Mouse (Mus musculus): Measurements from ENCODE around the gene Nr1i2.
"Not testable (repeated sequence)": the region's sequence is repeated elsewhere in the genome, so short reads cannot be mapped to it uniquely, and the experiment has no call there.

Nr1i2 gene

DNA sequence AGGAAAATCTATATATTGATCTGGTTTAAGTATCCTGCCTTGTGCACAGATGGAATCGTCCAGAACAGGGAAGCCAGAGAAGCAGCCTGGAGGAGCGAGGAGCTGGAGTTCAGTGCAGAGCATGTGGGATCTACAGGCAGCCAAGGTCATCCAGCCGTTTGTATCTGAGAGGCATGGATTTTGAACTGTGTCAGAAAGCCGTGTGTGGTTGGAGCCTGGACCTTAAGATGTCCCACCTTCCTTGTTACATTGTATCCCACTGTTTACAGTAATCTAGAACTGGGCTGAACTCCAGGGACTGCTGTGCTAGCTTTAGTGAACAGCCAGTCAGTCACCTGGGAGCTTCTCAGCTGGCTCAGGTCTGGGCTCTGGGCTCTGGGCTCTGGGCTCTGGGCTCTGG, 8.1 kb downstream of the Nr1i2 start:
- DNase-seq = no peak

DNA sequence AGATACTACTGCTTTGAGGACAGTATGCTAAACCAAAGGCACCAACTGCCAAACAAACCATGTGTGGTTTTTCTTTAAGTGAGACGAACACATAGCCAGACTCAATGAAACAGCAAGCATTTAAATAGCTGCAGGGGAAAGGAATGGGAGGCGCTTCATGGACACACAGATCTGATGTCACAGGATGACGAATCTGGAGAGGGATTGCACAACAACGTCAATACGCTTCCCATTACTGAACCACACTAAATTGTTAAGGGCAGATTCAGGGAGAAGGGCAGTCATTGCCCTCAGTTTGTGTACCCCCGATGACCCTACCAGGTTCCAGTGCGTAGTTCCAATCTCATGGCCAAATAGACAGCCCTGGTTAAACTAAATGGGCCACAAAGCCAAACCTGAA, 8.8 kb downstream of the Nr1i2 start:
- no peak for DNase-seq

DNA sequence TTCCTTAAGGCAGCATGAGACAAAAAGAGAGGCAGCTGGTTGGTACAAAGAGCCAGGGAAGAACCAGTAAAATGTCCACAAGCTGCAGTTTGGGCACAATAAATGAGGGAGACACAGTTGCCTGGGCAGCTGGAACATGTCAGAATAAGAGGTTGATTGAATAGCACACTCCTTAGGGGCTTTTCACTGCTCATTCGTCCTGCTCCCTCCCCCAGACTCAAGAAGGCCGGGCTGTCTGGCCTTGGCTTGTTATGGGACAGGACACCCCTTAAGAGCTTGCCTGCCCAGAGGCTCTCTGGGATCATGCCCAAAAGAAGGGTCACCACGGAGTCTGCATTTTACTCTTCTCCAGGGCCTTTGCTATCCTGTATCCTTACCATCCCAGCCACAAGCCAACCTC, 11.3 kb downstream of the Nr1i2 start:
- DNase-seq = no peak

DNA sequence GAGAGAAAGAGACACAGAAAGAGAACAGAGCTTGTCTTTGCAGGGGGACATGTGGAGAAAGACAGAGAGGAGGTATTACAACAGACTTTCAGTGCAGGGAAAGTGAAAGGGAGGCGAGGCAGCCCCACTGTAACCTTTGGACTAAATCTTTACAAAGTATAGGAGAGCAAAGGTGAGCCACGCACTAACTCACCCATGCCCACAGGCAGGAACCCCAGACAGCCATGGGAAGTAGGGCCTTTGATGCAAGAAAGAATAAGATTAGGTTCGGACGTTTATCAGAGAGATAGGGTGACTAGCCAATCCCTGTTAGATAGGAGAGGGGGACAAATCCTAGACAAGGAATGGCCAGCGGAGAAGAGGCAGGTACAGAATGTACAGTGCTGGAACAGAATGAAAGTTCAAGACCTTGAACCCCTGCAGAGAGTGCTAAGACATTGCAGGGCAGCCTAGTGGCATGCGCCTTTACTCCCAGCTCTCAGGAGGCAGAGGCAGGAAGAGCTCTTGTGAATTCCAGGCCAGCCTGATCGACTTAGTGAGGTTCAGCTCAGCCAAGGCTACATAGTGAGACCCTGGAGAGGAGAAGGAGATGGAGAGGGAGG, 12.0 kb downstream of the Nr1i2 start:
- DNase-seq = no peak

DNA sequence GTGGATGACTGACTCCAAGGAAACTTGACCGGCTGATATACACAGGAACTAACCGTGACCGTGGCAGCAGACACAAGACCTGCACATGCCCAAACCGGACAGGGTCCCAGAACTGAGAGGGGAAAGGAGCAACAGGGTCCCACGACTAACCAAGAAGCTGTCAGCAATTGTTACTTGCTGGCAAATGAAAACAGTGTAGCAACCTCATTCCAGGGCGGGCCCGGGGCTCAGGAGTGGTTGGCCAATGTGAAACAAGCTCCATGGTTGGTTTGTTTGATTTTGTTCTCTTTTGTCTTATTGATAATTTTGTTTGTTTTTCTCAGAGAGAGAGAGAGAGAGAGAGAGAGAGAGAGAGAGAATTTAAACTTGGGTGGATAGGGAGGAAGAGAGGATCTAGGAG, 13.7 kb downstream of the Nr1i2 start:
- DNase-seq = no peak

DNA sequence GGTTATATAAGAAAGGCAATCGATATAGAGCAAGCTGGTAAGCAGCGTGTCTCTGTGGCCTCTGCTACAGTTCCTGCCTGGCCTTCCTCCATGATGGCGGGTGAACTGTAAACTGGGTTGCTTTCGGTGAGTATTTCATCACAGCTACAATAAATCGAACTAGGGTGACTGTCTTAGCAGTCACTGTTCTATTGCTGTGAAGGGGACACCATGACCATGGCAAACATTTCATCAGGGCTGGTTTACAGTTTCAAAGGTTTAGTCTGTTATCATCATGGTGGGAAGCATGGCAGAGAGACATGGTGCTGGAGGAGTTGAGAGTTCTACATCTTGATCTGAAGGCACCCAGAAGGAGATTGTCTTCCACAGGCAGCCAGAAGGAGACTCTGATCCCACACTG, 14.8 kb downstream of the Nr1i2 start:
- DNase-seq = no peak

DNA sequence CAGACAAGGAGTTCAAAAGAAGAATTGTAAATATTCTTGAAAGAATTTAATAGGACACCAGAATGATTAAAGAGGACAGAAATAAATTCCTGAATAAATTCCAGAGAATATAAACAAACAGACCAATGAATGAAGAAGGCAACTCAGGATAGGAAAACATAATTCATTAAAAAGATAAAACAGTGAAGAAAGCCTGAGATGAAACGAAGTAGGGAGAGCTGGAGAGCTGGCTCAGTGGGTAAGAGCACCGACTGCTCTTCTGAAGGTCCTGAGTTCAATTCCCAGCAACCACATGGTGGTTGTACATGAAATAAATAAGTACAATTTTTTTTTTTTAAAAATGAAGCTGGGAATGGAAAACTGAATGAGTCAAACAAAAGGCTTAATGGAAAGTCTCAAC, 19.9 kb downstream of the Nr1i2 start:
- DNase-seq = no peak

DNA sequence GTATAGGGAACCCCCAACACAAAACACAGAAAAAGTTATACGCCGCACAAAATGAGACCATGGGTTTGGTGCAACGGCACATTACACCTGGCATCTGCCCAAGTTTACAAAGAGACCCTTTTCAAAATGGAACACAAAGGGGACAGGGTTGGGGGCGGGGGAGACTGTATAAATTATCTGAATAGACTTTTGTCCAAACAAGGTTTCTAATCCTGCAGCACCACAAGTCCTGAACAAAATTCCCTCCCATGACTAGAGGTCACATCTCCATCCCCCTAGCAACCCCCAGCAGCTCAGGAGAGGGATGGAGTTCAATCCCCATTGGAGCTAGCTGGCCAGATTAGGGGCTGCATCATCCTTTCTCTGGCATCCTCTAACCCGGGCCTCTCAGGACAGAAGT, 22.1 kb downstream of the Nr1i2 start:
- DNase-seq = no peak

DNA sequence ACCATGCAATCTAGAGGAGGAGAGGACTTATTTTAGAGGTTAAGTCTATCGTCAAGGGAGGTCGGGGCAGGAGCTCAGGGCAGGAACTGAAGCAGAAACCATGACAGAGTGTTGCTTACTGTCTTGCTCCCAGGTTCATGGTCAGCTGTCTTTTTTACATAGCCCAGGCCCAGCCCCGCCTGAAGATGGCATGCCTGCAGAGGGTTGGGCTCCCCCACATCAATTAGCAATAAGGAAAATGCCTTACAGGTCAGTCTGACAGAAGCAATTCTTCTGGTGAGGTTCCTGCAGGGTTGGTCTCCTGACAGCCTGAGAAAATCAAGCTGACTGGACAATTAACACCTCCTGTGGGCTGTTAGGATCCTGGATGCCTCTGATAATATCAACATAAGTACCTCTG, 23.0 kb downstream of the Nr1i2 start:
- DNase-seq = no peak

DNA sequence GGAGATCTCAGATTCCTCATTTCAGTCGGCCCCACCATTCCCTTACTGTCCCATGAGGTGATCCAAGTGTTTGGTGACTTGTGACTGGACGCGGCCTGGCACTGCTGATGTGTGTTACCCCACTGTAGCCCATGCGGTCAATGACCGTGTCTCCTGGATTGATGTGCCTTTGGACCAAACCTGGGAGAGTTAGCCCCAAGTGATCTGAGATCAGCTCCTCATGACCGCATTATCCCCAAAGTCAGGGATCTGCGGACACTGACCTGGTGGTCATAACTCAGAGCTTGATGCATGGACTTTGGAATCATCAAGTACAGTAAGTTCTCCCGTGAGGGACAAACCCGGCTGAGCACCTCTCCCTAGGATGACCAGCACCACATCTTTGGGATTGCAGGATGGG, 38.7 kb downstream of the Nr1i2 start:
- DNase-seq = no peak

DNA sequence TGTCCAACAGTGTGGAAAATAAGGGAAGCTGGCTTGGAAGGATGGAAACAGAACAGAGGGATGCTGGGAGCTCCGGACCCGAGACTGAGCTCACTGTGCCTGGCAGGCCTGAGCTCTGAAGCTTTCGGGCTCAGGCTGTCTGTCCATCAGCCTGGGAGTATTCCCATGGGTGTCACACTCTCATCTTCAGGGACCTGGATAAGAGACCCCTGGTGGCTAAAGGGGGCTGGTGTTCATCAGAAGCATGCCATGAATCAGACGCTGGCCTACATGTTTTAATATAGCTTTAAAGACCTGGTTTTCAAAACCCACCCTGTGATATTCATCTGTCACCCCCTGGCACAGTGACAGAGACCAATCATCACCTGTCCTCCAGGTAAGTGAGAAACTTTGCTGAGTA, 39.5 kb downstream of the Nr1i2 start:
- DNase-seq = no peak

DNA sequence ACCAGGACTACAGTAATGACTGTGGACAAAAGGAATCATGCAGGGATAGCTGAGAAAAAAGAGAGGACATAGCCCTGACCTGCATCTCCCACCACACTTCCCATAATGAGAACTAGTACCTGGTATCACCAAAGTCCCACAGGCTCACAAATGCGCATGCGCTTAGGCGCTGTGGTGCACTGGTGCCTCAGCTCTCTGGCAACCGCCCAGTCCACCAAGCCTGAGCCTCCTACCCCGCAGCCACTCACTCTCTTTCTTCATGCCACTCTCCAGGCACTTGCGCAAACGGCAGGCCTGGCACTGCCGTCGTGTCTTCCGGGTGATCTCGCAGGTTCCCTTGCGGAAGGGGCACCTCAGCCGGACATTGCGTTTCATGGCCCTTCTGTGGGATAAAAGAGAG, 40.6 kb downstream of the Nr1i2 start:
- no peak for DNase-seq

DNA sequence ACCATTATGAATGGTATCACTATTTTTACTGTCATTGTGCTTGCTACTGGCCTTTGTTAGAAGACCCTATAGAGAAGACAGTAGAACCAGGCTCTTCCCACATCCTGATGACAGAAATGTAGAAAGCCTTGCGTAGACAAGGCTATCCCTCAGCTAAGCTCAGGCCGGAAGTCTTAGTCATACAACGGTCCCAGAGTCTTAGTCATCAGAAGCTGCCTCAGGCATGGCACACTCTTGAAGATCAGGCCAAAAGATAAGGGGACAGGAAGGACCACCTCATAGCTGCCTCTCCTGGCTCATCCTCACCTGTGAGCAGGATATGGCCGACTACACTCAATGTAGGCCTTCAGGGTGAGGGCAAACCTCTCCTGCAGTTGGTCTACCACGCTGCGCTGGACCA, 44.2 kb downstream of the Nr1i2 start:
- no peak for DNase-seq

DNA sequence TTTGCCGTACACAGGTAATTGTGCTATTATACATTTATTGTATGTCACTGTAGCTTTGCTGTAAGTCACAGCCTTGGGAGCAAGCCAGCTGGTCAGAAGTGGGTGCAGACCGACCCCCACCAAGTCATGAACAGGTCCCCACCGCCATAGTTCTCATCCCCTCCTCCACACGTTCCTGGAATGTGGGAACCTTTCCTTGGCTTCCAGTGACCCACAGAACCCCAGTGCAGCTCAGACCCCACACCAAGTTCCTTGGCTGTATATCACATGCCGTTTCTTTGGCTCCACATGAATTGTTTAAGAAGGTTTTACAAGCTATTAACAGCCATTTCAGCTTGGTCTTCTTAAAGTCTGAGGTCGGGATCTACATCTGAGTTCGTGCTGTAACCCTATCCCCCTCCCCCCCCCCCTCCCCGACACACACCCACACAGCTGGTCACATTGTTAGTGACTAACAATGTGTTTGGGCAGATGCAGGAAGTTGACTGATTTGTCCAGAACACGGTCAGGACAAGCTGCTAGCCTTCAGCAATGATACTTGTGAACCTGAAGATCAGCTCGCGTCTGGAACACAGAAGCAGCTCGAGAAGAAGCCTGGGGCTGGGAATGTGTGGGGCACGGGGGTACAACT, 46.2 kb downstream of the Nr1i2 start:
- no peak for DNase-seq

DNA sequence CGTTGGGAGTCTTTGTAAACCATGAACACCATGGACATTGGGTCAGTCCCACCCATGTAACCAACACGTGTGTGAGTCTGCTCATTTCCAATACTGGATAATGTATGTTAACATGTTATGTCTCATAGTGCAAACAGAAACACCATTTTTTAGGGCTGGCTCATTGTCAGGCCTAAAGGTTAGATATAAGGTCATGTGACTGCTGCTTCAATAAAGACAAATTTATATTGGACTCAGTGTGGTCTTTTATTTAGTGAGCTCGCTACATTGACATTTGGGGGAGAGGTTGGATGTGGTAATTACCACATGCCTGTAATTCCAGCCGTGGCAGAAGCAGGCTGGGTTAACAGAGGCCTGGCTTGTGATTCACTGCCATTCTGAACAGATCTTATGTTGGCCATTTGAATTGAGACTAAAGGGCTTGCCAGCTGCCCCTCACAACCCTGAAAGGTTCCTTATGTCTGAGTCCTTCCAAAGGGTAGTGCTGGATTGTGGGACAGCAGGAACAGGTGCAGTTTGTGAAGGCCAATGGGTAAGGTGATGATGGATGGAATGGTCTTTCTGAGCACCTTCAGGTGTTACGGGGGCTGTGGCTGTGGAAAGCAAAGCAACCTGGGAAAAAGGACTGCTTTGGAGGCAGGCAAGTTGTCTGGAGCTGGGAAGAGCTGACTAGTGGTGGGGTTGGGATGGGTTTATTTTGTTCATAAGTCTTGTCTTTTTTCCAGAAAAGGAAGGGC, 48.6 kb downstream of the Nr1i2 start:
- DNase-seq = no peak

DNA sequence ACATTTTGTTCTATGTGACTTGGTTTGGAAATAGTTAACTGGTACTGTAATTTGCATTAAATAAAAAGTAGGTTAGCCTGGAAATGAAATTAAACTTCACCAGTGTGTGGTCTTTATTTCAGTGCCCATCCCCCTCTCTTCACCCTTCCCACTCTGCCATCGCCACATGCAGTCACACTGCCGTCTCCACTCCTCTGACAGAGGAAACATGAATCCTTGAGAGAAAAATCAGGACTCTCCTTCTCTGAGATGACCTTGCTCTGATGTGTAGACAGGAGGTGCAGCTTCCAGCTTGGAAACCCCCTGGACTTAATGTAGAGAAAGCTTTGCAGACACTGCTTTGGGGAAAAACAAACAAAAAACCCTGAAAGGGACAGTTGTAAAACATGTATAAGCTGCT, 49.2 kb downstream of the Nr1i2 start:
- no peak for DNase-seq

DNA sequence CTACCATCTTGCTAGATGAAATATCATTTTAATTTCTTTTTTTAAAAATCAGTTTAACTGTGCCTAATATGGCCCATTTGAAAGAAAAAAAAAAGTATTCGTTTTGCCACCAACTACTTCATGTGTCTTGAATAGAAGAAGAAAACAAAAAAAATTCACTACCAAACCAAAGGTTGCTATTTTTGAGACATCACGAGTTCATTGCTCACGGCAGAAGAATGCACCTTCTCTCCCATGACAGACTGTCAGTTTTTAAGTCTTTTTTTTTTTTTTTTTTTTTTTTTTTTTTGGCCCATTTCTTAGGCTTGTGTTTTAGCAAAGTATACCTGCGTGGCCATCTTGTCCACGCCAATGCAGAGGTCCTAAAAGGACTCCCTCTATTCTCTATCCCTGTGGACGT, 50.5 kb downstream of the Nr1i2 start:
- no peak for DNase-seq

DNA sequence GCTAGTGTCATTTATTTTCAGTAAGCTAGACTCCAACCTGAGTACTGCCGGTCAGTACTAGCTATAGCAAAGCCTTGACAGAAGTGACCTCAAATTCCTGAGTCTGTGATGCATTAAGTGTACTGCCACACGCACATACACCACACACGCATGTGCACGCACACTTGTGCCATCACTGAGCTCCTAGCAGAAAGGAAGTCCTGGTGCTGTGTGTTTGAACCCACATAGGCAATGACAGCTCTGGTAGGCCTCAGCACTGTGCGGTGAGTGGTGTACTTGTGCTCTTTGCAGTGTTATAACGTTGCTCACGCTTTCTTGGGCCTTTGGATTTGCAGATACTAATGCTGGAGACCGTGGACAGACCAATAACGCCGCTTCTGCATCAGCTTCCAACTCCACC, 54.5 kb downstream of the Nr1i2 start:
- no peak for DNase-seq

DNA sequence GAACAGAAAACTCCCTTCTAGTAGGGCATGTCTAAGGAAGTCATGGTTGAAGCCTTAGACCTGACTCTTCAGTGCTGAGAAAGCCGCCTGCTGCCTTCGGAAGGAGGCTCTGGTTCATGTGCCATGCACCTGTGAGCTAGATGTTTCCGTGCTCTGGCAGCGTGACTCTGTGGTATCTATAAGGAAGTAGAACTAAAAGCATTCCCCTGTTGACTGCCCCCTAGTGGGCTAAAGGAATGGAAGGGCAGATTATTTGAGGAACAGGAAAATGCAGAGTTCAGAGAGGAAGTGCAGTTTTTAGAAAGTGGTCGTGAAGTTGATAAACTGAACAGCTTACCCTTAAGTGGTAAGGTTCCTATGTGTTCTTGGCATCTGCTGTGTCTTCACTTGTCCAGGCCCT, 54.9 kb downstream of the Nr1i2 start:
- DNase-seq = peak; percentile 64 to 76

DNA sequence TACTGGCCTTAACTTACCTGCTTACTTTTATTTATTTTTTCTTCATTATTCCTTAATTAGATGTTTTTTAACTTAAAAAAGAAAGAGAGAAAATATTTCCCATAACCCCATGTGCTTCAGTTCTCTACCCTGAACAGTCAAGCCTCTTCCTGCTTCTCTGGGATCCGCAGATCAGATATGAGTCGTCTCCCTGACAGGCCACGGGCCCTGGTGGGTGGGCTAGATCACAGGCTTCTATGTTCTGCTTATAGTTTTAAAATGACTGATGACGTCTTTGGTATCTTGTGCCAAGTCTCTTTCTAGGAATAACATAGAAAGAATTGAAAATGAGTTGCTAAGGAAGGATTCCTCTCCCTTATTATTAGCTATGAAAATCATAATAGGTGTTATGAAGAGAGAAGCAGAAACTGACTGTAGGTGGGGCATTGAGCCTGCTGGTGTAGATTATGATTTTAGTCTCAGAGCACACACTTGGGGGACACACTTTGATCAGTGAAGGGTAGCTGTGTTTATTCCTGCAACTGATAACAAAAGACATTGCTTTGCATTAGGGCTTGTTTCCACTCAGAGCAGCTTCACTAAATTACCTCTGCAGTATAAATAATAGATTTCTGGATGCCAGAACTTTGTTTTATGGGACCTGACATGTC, 57.6 kb downstream of the Nr1i2 start:
- no peak for DNase-seq

DNA sequence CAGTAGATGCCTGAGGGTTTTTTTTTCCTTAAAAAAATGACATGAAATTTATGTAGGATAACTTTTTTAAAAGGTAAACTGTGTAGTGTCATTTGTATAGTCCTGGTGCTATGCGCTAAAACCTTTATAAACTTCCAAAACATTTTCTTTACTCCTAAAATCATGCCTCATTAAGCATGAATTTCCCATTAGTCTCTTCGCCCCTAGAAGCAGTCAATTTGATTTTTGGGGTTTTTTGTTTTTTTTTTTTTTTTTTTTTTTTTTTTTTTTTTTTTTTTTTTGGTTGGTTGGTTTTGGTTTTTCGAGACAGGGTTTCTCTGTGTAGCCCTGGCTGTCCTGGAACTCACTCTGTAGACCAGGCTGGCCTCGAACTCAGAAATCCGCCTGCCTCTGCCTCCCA, 72.1 kb downstream of the Nr1i2 start:
- DNase-seq = not testable (repeated sequence)

DNA sequence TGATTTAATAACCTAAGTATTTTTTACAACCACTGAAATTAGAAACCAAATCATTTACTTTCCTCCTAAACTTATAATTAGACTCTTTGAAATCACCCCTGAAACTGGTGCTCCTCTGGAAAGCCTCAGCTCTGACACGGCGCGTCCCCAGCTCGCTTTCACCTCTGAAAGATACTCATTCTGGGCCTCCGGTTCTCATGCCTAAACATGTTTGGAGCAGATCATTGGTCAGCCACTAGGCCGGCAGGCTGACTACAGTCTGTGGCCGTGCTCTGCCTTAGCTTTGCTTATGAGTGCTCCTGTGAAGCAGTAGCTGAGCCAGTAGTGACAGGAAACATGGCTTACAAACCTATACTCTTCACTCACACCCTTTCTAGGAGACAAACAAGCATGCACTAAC, 89.4 kb downstream of the Nr1i2 start:
- no peak for DNase-seq

Measured in thymus, postnatal 36 days (tissue).